Mouse (Mus musculus) T-helper 17 cell (primary cell): ENCODE measurements around the gene Pnlip.

ENCODE experiments used
- in situ Hi-C, 2 experiments: fragments of 300-600 bp; cut with MboI, MseI; formaldehyde crosslinking; loops; 1 replicate in 1 of 2; 2 replicates in 1 of 2; pipeline ENCODE4 v1.15.1; 2025; ENCODE audit warnings: high pct_unique_total_duplicates in 2 of 2

Gene Pnlip

GRCm38 (mm10) chr19:58652198-58652597 lies at the start of gene Pnlip:
Pnlip (plus strand) TSS chr19:58652498.
- in situ Hi-C loops: no loop called here

GRCm38 (mm10) chr19:58609716-58610115 lies 42.6 kb upstream of the Pnlip start:
- in situ Hi-C loops: no loop called here

GRCm38 (mm10) chr19:58612745-58613144 lies 39.6 kb upstream of the Pnlip start:
- in situ Hi-C loops: no loop called here

- in situ Hi-C loops: no loop called here
These were observed 35.7 kb upstream of the Pnlip start for GRCm38 (mm10) chr19:58616606-58617005.

- in situ Hi-C loops: loop anchor here in 1 of 2 experiments (10.0 kb wide), 1 partner anchor 886 kb away; no protein-coding TSS in a partner anchor
These were observed 31.6 kb upstream of the Pnlip start for GRCm38 (mm10) chr19:58620661-58621060.

GRCm38 (mm10) chr19:58621646-58622045 lies 30.7 kb upstream of the Pnlip start:
- in situ Hi-C loops: loop anchor here in 1 of 2 experiments (10.0 kb wide), 1 partner anchor 887 kb away; no protein-coding TSS in a partner anchor

- in situ Hi-C loops: loop anchor here in 1 of 2 experiments (10.0 kb wide), 1 partner anchor 890 kb away; no protein-coding TSS in a partner anchor
These were observed 27.5 kb upstream of the Pnlip start for GRCm38 (mm10) chr19:58624799-58625198.

GRCm38 (mm10) chr19:58625254-58625947 lies 26.9 kb upstream of the Pnlip start:
- in situ Hi-C loops: loop anchor here in 1 of 2 experiments (10.0 kb wide), 1 partner anchor 891 kb away; no protein-coding TSS in a partner anchor

GRCm38 (mm10) chr19:58627406-58628337 lies 24.6 kb upstream of the Pnlip start:
- in situ Hi-C loops: loop anchor here in 1 of 2 experiments (10.0 kb wide), 1 partner anchor 893 kb away; no protein-coding TSS in a partner anchor

- in situ Hi-C loops: loop anchor here in 1 of 2 experiments (10.0 kb wide), 1 partner anchor 895 kb away; no protein-coding TSS in a partner anchor
These were observed 22.9 kb upstream of the Pnlip start for GRCm38 (mm10) chr19:58629351-58629773.

GRCm38 (mm10) chr19:58650036-58650435 lies 2.3 kb upstream of the Pnlip start:
- in situ Hi-C loops: no loop called here

GRCm38 (mm10) chr19:58662098-58662497 lies 9.8 kb downstream of the Pnlip start:
- in situ Hi-C loops: no loop called here

GRCm38 (mm10) chr19:58663317-58663716 lies 11.0 kb downstream of the Pnlip start:
- in situ Hi-C loops: no loop called here

GRCm38 (mm10) chr19:58664901-58665300 lies 12.6 kb downstream of the Pnlip start:
- in situ Hi-C loops: no loop called here

- in situ Hi-C loops: no loop called here
These were observed 22.3 kb downstream of the Pnlip start for GRCm38 (mm10) chr19:58674644-58675043.

- in situ Hi-C loops: no loop called here
These were observed 24.8 kb downstream of the Pnlip start for GRCm38 (mm10) chr19:58677117-58677516.

- in situ Hi-C loops: no loop called here
These were observed 36.6 kb downstream of the Pnlip start for GRCm38 (mm10) chr19:58688933-58689332.

- in situ Hi-C loops: no loop called here
These were observed 43.0 kb downstream of the Pnlip start for GRCm38 (mm10) chr19:58695314-58695713.

GRCm38 (mm10) chr19:58696235-58696634 lies 43.9 kb downstream of the Pnlip start:
- in situ Hi-C loops: no loop called here

GRCm38 (mm10) chr19:58704556-58704955 lies 52.3 kb downstream of the Pnlip start:
- in situ Hi-C loops: no loop called here

- in situ Hi-C loops: no loop called here
These were observed 56.3 kb downstream of the Pnlip start for GRCm38 (mm10) chr19:58708611-58709010.

- in situ Hi-C loops: no loop called here
These were observed 65.6 kb downstream of the Pnlip start for GRCm38 (mm10) chr19:58717925-58718324.
